Mouse (Mus musculus) embryo, embryonic 11 days (tissue): ENCODE measurements at regions not wholly inside any gene's neighbourhood (a gene's known extent, or its start where the extent isn't known, plus 50 kb on each side); places are given as distances from the start of the nearest gene placed in this dataset.

Experiments
- DNase-seq: peaks from one replicate; pipeline ENCODE4 v3.0.0-alpha.2; 2015

DNA sequence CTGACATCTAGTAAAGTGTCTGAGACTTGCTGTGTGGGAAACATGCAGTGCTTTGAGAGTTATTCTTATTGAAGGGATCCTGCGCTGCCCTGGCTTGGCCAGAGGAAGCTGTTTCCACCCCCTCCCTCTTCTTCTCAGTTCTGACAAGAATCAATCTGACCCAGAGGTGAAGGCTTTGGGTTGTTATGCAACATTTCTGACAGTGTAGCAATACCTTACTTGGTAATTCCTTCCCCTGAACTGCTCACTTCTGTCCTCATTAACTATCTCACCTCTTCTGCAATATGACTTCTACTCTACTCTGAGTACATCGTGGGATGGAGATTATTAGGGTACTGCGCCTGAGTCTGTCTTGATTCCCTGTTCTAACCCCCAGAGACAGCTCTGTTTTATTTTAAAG, 586.8 kb upstream of the Nrsn1 start:
- DNase-seq: no peak

DNA sequence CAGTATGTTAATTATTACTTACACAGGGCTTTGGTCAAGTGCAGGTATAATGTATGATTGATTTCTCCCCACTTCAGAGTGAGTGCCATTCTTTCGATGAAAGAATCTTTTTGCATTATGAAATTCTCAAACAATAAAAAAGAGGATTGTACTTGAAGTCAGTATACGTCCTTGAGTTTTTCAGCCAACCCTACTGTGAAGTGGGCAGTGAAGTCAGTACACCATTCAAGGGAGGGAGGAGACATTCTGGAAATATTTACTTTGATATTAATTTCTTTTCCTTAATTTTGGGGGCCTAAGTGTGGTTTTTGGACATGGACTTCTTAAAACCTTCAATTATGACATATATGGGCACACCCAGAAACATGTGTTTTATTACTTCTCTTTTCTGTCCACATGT, 586.2 kb upstream of the Nrsn1 start:
- DNase-seq: no peak

DNA sequence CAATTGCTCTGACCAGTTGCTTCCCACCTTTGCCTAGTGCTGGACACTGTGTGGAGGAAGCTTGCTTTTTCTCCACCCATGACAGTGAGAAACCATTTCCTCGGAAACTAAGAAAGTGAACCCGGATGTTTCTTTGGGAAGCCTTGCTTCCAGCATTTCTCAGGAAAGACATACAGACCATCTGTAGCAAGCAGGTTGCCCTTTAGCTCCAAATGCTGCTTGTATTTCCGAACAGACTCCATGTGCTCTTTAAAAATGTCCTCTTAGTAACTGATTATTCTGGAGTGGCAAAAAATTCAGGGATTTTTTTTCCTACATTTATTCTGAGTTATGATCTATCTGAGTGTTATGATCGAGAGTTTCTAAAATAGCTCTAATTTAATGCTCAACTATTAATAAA, 577.9 kb upstream of the Nrsn1 start:
- DNase-seq: no peak

DNA sequence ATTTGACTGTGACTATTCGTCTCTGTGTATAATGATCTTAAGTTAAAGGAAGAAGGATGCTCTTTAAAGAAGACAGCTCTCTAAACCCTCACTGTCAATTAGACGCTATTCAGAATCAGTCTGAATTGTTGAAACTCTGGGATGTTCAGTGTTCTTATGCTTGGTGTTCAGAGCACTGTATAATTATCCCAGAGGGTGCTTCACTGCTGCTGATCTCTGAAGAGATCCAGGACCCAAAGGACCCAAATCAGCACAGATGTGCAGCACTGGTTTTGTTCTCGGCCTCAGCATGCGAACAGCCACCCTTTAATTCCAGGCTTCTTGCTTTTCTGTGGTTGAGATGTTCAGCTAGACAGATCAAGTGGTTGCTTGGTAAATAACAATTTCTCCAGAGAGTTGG, 567.9 kb upstream of the Nrsn1 start:
- DNase-seq: no peak

DNA sequence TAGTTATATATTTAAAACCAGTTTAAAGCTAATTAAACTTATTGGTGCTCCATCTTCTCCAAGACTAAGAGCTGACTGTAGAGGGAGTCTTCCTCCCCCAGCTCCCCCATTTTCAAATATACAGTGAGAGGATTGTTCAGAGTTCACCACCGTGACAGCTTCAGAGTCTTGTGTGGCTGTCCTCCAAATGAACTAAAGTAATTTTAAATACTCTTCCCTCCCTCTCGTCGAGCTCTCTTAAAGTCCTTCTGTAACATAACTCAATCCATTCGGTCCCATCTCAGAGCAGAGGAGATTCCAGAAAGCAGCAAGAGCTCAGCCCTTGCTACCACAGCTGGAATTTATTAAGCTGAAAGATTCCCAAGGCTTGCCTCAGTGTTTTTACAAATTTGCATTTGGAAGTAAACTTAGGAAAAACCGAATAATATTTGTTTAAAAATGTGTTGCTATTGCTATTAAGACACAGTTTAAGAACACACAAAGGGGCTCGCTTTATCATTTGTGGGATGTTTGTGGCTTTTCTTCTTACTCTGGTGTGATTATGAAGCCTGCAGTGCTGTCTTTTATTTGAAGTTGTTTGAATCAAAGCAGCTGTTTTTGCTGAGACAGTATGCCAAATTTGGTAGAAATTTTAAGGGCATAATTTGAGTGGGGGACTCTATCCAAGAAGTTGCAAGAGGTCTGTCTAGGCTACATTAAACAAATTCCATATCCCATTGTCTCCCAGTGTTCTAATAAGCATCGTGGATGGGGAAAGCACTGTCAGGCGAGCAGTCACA, 559.0 kb upstream of the Nrsn1 start:
- DNase-seq: peak; percentile 66

DNA sequence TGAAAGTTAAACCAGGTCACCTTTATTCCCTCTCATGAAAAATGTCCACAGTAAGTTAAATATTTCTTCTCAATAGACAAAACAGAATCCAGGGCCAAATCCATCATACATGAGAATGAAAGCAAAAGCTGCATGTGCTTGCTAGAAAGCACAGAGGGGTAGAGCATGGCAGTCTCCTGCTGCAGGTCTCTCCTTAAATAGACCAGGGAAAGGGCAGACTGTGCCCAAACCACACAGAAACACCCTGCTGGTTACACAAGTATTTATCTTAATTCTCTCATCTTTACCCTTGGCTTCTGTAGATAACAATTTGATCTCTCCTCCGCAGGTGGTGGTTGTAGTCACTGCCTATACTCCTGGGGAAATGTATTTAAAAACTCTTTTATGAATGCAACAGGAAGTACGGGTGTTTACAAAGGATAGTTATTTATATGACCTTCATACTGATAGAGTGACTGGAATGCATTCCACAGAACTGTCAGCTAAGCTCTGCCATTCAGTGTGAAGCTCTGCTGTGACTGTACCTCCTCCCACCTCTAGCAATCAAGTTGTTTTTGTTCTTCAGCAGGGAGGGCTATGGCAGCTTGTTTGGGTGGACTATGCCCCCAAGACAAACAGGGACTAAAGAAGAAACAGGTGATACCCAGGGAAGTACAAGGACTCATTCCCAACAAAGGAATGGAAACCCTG, 538.4 kb upstream of the Nrsn1 start:
- DNase-seq: no peak

DNA sequence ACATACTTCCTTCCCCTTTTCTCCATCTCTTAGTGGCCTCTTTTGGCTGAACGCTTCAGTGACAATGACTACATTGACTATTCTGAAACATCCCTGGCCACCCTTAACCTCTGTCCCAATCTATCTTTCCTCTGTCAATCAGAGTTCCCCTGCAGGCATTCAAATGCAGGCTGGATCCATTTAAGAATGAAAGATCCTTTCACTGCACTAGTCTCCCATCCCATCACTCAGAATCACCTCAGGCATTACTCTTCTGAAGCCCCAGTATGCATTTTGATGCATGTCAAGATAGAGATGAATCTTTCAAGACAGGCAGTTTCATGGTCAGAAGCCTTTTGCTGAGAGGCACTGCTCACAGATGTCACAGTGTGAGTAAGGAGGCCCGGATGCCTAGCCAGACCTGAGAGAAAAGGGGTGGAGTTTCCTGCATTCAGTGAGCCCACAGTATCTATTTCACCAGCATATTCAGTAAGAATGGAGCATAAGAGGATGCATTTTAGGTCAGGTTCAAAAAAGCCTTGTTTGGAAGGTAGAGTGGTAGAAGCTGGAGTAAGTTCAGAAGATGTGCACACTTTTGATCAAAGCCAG, 523.0 kb upstream of the Nrsn1 start:
- peak; percentile 16 for DNase-seq

DNA sequence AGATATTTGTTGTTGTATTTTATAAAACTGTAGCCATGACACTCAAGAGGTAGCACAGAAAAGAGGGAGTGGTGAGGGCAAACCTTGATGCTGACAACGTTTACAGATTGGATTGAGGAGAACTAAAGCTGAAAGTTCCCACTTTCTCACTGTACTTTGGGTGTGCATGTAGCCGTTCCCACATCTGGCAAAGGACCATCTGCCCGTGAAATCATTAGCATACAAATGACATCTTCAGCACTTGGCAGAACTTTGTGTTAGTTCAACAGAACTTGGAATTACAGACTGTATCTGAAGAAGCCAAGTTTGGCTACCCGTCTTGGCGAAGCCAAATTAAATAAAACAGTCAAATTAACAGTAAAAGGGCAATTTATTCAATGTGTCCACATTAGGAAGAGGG, 510.9 kb upstream of the Nrsn1 start:
- DNase-seq: no peak

DNA sequence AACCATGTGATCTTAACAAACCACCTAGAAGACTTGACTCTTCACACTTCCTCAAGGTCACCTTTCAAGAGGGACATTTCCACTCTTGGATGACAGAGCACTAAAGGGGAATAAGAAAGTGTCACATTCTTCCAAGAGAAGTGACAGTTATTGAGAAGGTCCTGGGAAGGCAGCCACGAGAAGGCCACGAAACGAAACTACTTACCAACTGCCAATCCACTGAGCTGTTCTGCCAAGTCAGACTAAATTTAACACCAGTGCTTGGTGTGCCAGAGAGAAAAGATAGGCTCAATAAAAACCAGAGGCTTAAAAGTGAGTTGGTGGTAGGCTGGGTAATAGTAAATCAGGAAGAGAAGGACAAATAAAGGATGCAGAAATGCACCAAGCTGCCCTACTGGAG, 507.4 kb upstream of the Nrsn1 start:
- DNase-seq: no peak

DNA sequence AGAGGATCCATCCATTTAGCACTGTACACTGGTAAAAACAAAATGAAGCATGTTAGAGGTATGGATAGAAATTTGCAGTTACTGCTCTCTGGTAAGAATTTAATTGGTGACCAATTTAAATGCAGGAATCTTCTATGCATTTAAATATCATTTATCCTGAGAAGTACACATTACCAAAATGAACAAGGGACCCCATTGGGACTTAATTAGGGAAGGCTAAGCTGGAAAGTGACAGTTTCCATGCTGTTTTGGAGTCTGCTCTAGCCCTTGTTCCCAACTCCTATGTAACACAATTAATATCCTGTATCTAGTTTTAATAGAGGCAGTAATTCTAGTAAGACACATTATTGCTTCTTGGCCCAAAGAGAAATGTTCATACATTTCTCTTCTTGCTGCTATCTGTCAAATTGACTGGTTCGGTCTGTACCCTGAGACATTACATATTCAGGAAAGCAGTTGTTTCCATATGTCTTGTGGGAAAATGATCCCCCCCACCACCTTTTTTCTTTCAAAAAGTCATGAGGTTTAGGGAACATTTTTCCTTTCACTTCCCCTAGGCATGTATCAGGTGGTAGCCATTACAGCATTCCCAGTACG, 504.4 kb upstream of the Nrsn1 start:
- DNase-seq: no peak

DNA sequence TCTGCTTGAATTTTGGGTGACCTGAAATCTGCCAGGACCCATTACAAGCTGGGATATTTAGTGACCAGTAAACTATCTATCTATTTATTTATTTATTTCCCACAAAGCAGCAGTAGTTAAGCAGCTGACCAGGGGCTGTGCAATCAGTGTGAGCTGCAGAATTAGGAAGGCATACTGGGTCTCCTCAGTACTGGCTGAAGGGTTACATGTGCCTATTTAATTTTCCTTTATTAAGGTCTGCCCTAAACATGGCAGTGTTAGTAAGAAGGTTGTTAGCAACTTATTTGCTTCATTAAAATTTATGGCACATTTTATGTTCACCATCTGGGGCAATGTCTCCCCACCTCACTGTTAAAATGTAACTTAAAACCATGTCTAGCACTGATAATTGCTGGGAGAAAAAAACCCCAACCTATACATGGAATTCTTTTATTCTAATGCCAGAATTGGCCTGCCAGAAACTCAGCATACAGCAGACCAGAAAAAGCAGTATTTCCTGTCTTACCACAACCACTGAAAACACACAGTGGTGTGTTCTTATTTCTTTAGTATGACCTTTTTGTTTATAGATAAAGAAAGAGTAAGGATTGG, 484.3 kb upstream of the Nrsn1 start:
- DNase-seq: no peak

DNA sequence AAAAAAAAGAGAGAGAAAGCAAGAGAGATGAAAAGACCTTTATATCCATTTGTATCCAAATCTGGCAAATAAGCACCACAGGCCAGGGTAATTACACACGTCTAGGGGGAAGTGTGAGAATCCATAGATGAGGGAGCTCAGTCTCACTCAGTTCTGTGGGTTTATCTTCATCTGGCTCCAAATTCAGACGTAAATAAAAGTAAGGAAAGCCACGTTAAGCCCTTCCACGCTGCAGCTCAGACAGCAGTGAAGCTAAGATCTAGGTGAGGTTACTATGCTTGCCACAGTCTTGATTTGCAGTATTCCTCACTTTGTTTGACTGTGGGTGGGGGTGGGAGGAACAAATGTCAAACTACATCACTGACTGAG, 481.1 kb upstream of the Nrsn1 start:
- DNase-seq: no peak

DNA sequence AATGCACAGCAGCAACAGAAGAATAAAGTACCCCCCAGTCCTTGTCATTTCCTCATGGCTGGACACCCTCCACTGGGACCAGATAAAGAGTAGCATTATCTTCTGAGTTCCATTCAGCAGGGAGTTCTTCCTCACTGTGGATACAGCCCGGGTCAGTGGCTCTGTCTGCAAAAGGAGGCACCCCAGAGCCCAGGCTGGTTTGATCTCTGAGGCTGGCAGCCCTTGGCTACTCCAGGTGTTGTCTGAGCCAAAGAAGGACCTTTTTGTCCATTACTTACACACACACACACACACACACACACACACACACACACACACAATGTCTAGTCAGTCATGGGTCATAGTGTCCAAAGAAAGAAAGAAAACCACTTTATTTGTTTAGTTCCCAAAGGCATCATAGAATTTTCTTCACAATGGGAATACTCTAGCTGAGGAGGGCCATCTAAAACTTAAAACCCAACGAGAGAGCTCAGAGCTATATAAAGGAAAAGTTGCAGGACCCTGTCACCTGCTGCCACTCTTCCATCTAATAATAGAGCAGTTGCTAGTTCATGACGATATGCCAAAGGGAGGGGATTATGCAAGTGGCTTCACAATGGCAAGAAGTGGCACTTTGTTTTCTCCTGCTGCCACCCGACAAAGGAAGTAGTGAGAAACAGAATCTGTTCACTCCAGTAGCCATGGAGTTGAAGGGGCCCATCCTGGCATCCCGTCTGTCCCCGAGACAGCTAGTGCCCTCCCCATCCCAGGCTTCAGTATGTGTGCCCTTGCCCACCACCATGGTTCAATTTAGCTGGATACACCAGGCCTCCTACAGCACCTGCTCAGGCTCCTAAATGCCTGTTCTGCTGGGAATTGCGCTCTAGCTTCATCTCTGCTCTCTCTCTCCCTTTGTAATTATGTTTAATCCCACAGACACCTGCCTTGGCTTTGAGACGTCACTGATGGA, 480.4 kb upstream of the Nrsn1 start:
- no peak for DNase-seq

DNA sequence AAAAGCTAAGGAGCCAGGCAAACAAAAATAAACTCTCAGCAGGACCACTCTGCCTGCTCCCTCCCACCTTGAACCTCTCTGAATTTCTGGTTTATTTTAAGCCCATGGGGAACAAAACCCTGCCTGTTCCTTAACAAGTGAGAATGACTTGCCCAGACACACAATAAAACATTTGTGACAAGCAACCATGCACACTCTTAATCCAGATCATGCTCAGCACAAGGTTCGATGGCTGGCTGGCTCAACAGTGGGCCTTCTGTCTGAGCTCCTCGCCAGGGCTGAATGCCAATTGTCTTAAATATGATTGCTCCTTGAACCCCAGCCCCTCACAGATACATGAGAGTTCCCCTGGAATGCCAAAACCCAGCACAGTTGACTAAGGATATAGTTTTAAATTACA, 468.3 kb upstream of the Nrsn1 start:
- DNase-seq: peak; percentile 63

DNA sequence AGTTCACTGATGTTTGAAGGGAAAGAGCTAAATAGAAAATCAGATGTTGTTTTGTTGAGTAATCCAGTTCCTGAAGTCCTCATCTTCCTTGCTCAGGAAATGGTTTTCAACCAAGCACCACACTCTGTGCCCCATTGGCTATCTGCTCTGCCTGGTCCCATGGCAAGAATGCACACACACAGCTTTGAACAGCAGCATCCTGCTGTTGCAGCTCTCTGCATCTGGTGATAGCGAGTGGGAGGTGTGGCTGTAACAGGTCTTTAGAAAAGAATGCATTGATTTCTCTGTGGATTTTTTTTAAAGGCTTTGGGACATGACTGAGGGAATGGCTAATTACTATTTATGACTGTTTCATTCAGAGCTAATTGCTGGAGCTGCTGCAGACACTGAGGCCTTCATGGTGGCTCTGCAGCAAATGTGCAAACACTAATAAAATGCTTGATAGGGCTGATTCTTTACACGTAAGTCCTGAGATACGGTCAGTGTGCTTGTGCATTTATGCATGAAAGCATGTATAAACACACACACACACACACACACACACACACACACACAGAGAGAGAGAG, 459.1 kb upstream of the Nrsn1 start:
- DNase-seq: no peak

DNA sequence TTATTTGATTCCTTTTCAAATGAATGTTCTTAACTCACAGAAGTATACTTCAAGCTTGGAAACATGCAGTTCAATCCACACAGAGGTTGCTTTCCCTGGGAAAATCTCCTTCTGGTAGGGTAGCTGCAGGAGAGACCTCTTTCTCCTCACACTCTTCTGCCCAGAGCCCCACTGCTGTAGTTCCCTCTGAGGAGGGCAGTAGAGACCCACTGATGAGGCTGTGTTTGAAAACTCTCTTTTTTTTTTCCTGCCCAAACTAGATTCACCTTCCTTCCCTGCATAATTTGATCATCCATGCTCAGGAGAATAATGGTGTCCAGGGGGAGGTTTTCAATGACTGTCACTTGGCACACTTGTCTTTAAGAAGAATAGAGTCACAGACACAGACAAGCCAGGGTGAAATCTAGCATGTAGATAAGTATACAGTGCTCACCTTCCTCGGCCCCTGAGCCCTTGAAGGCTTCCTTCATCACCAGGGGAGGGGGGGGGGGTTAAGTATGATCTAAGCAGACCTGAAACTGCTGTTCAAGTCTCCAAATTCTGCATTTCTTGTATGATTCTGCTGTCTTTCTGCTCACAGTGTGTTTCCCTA, 457.3 kb upstream of the Nrsn1 start:
- peak; percentile 63 for DNase-seq

DNA sequence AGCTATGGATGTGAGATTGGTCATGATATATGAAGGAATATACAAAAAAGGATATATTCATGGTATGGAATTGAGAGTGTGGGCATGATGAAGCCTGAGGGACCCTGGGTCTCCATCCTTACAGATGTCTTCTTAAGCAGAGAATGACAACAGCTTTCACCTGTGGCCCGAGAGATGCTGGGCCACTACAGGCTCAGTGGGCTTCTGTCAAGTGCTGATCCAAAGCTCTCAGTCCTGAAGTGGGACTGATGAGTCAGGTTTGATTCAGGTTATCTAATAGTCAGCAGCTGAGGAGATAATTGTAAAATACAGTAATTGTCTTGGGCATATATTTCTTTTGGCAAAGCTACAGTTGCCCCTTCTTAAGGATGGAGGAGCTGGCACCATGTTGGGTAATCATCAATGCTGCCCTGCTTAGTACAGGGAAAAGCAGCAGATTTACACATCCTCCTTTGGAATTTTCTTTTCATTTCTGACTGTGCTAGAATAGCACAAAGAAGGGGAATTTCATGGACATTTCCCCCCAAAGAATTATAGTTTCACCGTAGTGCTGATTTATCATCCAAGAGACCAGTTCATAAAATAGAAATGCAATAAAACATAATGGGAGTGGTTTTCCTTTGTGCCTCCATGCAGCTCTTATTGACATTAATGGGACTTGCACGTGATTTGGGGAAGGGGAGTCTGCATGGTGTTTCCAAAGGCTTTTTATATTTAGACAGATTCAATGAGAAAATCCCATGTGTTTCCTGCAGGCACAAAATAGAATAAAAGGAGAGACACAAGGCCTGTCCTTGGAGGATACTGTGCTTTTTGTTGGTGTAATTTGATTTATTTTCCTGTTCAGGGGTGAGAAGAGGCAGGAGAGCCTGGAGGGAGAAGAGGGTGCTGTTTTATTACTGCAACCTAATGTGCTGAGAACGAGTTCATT, 452.6 kb upstream of the Nrsn1 start:
- peak; percentile 32 for DNase-seq

DNA sequence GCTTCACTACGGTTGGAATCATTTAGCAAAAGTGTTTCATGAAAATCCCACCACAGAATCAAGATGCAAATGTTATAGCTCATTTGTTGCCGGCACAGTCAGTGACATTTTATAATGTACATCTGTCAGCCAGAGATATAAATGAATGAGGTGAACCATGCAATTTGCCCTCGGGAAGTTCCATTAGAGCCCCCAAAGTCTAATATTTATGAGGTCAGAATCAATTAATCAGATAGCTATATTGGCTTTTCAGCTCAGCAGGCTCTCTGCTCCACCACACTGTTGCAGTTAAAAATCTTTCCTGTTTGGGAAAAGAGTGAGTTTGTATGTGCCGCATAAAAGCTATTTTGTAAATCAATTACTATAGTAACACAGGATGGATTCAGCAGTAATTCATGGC, 430.7 kb upstream of the Nrsn1 start:
- DNase-seq: no peak

DNA sequence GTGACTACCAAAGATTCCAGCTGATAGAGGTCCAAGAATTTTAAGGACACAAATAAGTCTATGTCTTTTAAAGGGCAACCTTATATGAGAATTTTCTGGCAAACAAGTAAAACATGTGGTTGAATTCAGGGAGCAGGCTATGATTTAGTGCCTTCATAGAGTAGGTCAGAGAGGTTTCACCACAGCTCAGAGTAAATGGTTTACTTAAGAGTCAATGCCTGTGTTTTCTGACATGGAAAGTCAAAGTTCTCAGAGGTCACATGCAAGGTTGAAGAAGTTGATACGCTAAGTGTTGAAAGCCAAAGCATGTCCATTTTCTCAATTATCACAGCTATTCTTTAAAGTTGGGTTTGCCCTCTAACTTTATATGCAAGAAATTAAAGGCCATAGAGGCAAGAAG, 425.7 kb upstream of the Nrsn1 start:
- no peak for DNase-seq

DNA sequence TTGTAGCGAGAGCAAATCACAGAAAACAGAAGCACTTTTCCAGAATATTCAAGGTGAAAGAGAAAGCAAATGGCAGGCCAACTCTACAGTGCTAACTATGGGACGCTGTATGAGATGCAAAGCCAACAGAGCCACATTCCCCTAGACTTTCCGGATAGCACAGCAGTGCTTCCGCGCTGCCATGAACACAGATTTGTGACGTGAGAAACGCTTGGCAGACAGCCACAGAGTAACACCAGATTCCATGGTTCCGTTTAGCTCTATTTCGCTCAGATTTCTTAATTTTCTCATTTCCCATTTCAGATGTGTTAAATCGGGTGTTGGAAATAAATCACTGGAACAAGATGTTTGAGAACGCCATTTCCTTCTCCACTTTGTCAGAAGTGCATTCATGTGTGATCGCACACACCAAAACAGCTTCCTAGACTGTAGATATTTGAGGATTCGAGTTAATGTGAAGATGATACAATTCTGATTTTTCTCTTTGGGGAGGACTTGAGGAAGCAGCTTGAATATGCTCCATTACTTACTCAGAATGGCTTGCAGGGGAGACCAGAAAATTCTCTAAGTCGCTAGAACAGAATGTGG, 424.8 kb upstream of the Nrsn1 start:
- DNase-seq: no peak
